Mouse (Mus musculus) G1E (cell line): ENCODE data around the gene Shroom3.

ENCODE experiments used
- CTCF ChIP-seq: IDR thresholded peaks from 2 replicates; pipeline ENCODE4 v1.5.1; 2012; ENCODE audit warnings: low read depth, low read length, inconsistent platforms, mixed read lengths
- GATA1 ChIP-seq: IDR thresholded peaks from 2 replicates; pipeline ENCODE4 v1.6.1; 2012; ENCODE audit warnings: borderline replicate concordance, low read length, inconsistent platforms, mixed read lengths
- POLR2AphosphoS5 ChIP-seq: IDR thresholded peaks from 2 replicates; pipeline ENCODE4 v1.6.1; 2012; ENCODE audit warnings: low read depth, low read length, inconsistent platforms; ENCODE audit not compliant: insufficient replicate concordance
- TAL1 ChIP-seq: conservative IDR thresholded peaks from 2 replicates; pipeline ENCODE4 v1.6.1; 2012; ENCODE audit warnings: low read depth, low read length, inconsistent platforms, mixed read lengths

- no peak for TF ChIP-seq TAL1
- TF ChIP-seq CTCF, result no peak
- no peak for TF ChIP-seq GATA1
- TF ChIP-seq POLR2AphosphoS5, result no peak
Measured at GRCm38 (mm10) chr5:92674859-92675573, 8.2 kb upstream of the Shroom3 start, which contains the start of gene Ccdc158.
